Mouse (Mus musculus) adrenal gland, postnatal 4 days (tissue): ENCODE data around the gene Iqcn. TPM values are rescaled to one million over a fixed set of nuclear protein-coding genes. Genes with fewer than 3 reads are reported as not detected.

Experiments used
- DNase-seq, 2 experiments: peaks; one replicate each; pipeline ENCODE4 v3.0.0; 2021 to 2022; ENCODE audit warnings: low spot score in 2 of 2, mixed read lengths in 2 of 2
- long read RNA-seq, 2 experiments: library from polyadenylated mRNA; stranded (forward); transcript quantifications; one replicate each; pipeline ENCODE4 v2.0.0; 2021
- total RNA-seq, 2 experiments: library from RNA; stranded (reverse); gene quantifications; 2 replicates each; pipeline ENCODE4 v1.2.3; 2021

Gene Iqcn
- under 1 TPM; 0.14 to 0.25 TPM for total RNA-seq
- long read RNA-seq, experiment 1: 0 reads
- long read RNA-seq, experiment 2: 0 reads

- no peak for DNase-seq
Observed at GRCm38 (mm10) chr8:70703287-70703686, at the start of gene Iqcn. TSS of gene Iqcn (plus strand) at chr8:70703457.

- DNase-seq: no peak
Observed at GRCm38 (mm10) chr8:70654121-70654520, 49.1 kb upstream of the Iqcn start.

GRCm38 (mm10) chr8:70655469-70655868, 47.8 kb upstream of the Iqcn start:
- no peak for DNase-seq

GRCm38 (mm10) chr8:70656193-70656790, 47.0 kb upstream of the Iqcn start:
- DNase-seq: no peak

- DNase-seq: no peak
Observed at GRCm38 (mm10) chr8:70657214-70657613, 46.0 kb upstream of the Iqcn start.

GRCm38 (mm10) chr8:70657739-70658138, 45.5 kb upstream of the Iqcn start:
- DNase-seq: no peak

- DNase-seq: no peak
Observed at GRCm38 (mm10) chr8:70658897-70659603, 44.2 kb upstream of the Iqcn start.

GRCm38 (mm10) chr8:70659604-70660272, 43.5 kb upstream of the Iqcn start:
- DNase-seq: peak; percentile 81 to 90

- DNase-seq: no peak
Observed at GRCm38 (mm10) chr8:70660273-70660725, 43.0 kb upstream of the Iqcn start, which contains the start of gene Pgpep1. TSS of gene Pgpep1 (minus strand) at chr8:70660388.

GRCm38 (mm10) chr8:70663691-70664090, 39.6 kb upstream of the Iqcn start:
- DNase-seq: no peak

GRCm38 (mm10) chr8:70664631-70665030, 38.6 kb upstream of the Iqcn start:
- no peak for DNase-seq

GRCm38 (mm10) chr8:70665599-70665998, 37.7 kb upstream of the Iqcn start:
- no peak for DNase-seq

- no peak for DNase-seq
Observed at GRCm38 (mm10) chr8:70667071-70667470, 36.2 kb upstream of the Iqcn start.

- no peak for DNase-seq
Observed at GRCm38 (mm10) chr8:70671615-70672324, 31.5 kb upstream of the Iqcn start.

GRCm38 (mm10) chr8:70672325-70673078, 30.8 kb upstream of the Iqcn start:
- DNase-seq: no peak

- DNase-seq: peak; percentile 94 to 98
Observed at GRCm38 (mm10) chr8:70673079-70673856, 30.0 kb upstream of the Iqcn start, which contains the start of gene Lsm4. TSS of gene Lsm4 (plus strand) at chr8:70673248.

- no peak for DNase-seq
Observed at GRCm38 (mm10) chr8:70674109-70674508, 29.1 kb upstream of the Iqcn start.

GRCm38 (mm10) chr8:70674716-70675115, 28.5 kb upstream of the Iqcn start:
- DNase-seq: no peak

GRCm38 (mm10) chr8:70675336-70675735, 27.9 kb upstream of the Iqcn start:
- no peak for DNase-seq
